Mouse (Mus musculus): ENCODE results near the gene Hdac9. TPM values are rescaled to one million over a fixed set of nuclear protein-coding genes. Genes with fewer than 3 reads are reported as not detected.
"Not testable (repeated sequence)": the region's sequence is repeated elsewhere in the genome, so short reads cannot be mapped to it uniquely, and the experiment has no call there.

Hdac9 gene
- total RNA-seq, 2 experiments from 2014 or later, result 53.9 to 60.0 TPM

- no peak for DNase-seq (ENCODE audit: low spot score in 2 of 2)
Measured at GRCm38 (mm10) chr12:34498751-34499626, 417.9 kb downstream of the Hdac9 start.

DNA sequence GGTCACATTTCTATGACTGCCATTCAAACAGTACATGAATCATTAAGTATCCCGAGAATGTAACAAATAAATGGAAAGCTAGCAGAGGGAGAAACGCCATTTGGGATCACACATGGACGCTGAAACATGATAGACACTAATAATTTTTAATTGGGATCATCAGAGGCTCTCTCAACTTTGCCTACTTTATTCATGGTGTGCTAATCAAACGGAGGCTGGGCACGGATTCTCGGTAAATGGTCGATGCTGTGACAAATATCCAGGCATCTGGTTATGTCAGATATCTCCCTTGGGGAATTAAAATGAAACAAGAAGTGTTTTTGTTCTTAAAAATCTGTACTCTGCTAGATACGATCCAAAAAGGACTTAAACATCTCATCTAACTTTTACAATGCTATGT, 418.6 kb downstream of the Hdac9 start:
- no peak for DNase-seq (ENCODE audit: low spot score in 2 of 2)

GRCm38 (mm10) chr12:34497702-34498101, 419.2 kb downstream of the Hdac9 start:
- DNase-seq (ENCODE audit: low spot score in 2 of 2), result no peak

DNA sequence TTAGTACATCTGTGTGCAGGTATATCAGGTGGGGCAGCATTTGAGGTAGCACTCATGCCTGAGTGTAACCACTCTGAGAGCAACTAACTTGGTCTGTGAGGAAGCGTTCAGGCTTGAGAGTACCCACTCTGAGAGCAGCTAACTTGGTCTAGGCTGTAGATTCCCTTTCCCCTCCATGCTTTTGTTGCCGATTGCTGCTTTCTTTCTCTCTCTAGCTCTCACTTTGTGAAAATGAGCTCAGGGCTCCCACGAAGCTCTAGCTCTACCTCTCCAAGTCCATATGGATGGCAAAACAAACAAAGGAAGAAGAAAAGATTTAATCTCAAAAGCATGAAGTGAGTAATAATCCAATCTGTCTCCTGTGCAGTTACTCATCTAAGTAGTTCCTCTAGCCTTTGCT, 421.0 kb downstream of the Hdac9 start:
- no peak for DNase-seq (ENCODE audit: low spot score in 2 of 2)

DNA sequence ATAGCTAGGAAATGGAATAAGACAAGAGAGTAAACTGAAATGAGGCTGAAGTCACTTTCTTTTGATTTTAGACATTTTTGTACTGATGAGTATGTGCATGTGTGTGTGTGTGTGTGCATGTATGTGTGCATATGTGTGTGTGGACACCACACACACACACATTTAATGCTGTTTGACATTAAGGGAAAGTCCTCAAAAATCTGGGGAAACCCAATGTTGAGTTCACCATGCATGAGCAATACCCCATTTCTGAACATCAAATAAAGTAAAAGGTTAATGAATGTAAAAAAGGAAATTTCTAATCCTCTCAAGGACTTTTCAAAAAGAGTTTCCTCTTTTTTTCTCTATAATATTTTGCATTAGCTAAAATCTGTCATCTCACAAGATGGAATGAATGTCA, 427.3 kb downstream of the Hdac9 start:
- DNase-seq (ENCODE audit: low spot score in 2 of 2), result no peak

DNA sequence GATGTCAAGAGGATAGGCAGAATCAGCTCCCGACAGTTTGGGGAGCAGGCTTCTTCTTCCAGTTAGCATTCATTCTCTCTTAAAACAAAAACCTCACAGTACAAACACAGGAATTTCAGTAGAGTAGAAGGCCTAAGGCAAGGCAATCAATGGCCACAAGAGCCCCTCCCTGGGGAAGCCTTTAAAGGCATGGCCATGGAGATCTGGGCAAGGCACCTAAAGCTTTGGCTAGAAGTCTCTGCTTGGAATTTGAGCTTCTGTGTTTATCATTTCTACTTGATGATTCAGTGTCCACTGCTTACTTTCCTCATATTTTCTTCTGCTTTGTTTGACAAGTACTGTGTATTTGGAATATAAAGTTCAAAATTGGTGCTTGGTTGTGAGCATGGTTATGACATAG, 429.2 kb downstream of the Hdac9 start:
- DNase-seq (ENCODE audit: low spot score in 2 of 2), result no peak

DNA sequence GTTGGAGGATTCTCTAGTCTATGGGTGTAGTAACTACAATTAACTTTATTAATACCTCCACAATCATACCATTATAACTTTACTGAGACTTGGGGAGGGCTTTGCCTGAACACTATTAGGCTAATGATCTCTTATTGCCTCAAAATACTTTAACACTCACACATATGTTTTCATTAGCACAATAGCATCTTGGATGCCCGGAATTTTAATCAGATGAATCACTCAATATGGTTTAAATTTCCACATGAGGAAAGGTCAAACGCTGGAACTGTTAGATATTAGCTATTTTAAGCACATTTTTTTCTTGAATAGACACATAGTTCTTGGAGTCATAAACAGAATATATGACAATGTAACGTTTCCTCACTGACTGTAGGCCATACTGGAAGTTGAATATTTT, 429.9 kb downstream of the Hdac9 start:
- DNase-seq (ENCODE audit: low spot score in 2 of 2), result no peak

GRCm38 (mm10) chr12:34486016-34486415, 430.9 kb downstream of the Hdac9 start:
- DNase-seq (ENCODE audit: low spot score in 2 of 2), result no peak

DNA sequence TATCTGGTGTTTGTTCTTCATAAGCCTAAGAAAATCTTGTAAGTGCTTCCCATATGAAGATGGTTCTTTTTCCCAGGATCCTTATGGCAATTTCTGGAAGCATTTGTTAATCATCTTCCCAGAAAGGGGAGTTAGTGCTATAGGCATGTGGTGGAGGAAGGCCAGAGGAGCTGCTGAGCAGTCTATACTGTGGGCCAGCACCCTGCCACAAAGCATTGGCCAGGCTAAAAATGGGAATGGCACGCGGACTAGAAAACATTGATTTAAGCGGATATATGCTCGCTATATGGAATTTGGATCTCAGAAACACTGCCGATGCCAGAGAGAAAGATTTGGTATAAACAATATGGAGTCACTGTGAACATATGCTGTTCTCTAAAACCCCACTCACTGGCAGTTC, 435.2 kb downstream of the Hdac9 start:
- no peak for DNase-seq (ENCODE audit: low spot score in 2 of 2)

- no peak for DNase-seq (ENCODE audit: low spot score in 2 of 2)
Measured at GRCm38 (mm10) chr12:34472949-34473651, 443.8 kb downstream of the Hdac9 start.

GRCm38 (mm10) chr12:34472542-34472941, 444.4 kb downstream of the Hdac9 start:
- no peak for DNase-seq (ENCODE audit: low spot score in 2 of 2)

DNA sequence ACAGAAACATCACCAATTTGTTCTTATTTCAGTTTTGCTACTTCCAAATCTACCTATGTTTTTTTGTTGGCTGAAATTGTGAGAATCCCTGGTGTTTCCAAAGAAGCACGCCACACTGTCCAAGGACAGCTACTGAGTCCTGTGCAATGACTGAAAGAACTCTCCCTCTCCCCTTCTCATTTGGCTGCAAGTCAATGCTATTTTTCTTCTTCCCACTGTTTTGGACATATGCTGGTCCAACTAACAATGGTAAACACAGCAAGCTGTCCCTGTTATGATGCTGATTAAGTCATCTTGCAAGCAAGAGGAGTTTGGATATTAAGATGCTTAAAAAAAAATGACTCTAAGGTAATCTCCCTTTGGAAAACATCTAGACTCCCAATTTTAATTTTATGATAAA, 455.2 kb downstream of the Hdac9 start:
- DNase-seq (ENCODE audit: low spot score in 2 of 2), result no peak

DNA sequence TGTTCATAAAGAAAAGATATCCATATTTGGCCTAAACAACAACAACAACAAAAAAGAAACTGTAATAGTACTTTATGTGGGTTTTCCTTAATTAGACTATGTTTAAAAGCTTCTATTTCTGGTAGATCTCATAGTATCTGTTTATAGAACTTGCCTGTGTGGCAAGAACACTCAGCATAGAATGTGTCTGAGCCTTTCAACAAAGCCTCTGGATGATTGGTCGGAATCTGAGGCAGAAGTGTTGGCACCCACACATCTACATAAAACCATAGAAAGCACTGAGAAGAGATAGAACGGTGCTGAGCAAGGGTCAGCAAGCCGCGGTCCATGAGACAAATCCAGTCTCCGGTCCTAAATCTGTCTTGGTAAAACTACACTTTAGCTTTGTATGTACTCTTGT, 464.3 kb downstream of the Hdac9 start:
- DNase-seq (ENCODE audit: low spot score in 2 of 2), result no peak

DNA sequence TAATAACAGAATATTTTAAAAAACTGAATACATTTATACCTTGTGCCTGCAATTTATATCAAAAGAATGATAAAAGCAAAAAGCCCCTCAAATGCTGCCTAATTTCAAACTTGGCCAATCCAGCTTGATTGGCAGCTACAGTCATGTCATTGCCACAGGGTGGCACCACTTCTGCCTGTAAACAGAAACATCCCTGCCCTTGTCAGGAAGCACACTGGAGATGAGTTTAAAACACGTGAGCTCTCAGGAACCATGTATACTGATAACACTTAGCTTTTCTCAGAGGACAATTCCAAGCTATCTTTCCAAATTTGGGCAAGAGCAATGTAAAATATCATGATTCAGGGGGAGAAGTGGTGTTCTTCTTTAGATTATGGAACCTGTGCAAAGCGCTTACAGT, 465.7 kb downstream of the Hdac9 start:
- DNase-seq (ENCODE audit: low spot score in 2 of 2), result peak in 1 of 2 experiments; percentile 31

GRCm38 (mm10) chr12:34444724-34445123, 472.2 kb downstream of the Hdac9 start:
- not testable (repeated sequence) for DNase-seq (ENCODE audit: low spot score in 2 of 2)

DNA sequence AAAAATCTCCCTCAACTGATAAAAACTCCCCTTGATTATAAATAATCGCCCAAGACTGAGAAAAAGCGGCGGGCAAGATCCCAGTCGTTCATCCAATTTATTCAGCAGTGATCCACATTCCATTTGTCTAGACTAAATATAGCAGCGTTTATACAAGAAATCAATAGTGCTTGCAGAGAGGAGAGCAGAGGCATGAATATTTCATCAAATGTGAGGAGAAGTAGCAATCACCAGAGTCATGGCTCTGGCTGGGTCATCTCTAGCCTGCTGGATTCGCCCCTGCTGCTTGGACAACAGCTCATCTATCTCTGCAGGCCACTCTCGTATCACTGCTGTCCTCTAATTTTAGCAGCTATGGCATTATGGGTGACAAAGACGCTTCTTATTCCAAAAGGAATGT, 476.0 kb downstream of the Hdac9 start:
- no peak for DNase-seq (ENCODE audit: low spot score in 2 of 2)

- DNase-seq (ENCODE audit: low spot score in 2 of 2), result no peak
Measured at GRCm38 (mm10) chr12:34432919-34433318, 484.0 kb downstream of the Hdac9 start.

GRCm38 (mm10) chr12:34432461-34432860, 484.4 kb downstream of the Hdac9 start:
- peak in 1 of 2 experiments; percentile 48 for DNase-seq (ENCODE audit: low spot score in 2 of 2)

GRCm38 (mm10) chr12:34431832-34432231, 485.1 kb downstream of the Hdac9 start:
- no peak for DNase-seq (ENCODE audit: low spot score in 2 of 2)

DNA sequence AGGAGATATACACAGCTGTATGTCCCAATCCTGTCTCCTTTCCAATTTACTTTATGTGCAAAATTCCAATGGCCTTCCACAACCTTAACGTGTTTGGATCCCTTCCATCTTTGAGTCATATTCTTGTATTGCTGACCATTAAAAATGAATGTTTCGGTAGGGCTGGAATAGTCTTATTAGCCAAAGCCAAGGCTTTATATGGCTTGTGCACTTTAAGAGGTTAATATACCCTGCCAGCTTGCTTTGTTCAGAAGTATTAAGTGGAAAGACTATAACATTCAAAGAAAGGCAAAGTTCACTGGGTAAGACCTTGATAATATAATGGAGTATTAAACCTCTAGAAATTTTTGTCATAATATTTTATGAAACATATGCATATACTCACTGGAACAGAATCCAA, 491.4 kb downstream of the Hdac9 start:
- no peak for DNase-seq (ENCODE audit: low spot score in 2 of 2)

GRCm38 (mm10) chr12:34408139-34408538, 508.8 kb downstream of the Hdac9 start:
- no peak for DNase-seq (ENCODE audit: low spot score in 2 of 2)

DNA sequence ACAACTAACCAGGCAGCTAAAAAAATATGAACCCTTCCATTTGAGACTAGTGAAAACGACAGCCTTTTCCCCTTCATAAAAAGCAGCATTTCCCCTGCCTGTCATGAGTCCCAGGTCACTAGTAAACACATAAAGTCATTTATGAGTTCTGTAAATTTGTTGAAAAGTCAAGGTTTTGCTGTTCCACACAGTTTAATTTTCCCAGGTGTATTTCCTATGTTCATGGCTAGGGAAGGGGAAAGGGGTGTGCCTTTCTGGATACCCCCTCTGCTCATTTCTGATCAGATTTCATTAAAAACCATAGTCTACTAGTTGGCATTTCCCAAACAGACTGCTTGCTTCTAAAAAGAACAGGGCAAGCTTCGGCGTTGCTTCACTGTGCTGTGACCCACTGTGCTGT, 509.8 kb downstream of the Hdac9 start:
- DNase-seq (ENCODE audit: low spot score in 2 of 2), result no peak

- no peak for DNase-seq (ENCODE audit: low spot score in 2 of 2)
Measured at GRCm38 (mm10) chr12:34402065-34402464, 514.8 kb downstream of the Hdac9 start.

Data from layer of hippocampus, postnatal 10 days (tissue).